Mouse (Mus musculus) Patski (cell line): Measurements from ENCODE around the gene Cacng5. TPM values are rescaled to one million over a fixed set of nuclear protein-coding genes. Genes with fewer than 3 reads are reported as not detected.

Experiments
- ATAC-seq: fragments of 100-300 bp; one replicate; pipeline ENCODE4 v1.8.0; 2021
- CTCF ChIA-PET: fragments of 350-600 bp; sonication (Branson Sonifier 250); formaldehyde crosslinking; loops from one replicate; lab custom pipeline; 2022; ENCODE audit warnings: inconsistent platforms; lab: Charles Lee
- POLR2A ChIA-PET: fragments of 350-600 bp; sonication (Branson Sonifier 250); formaldehyde crosslinking; loops from one replicate; lab custom pipeline; 2022; ENCODE audit warnings: antibody characterized with exemption, inconsistent platforms; lab: Charles Lee
- DNase-seq: peaks from one replicate; pipeline ENCODE4 v3.0.0-alpha.2; 2011; ENCODE audit warnings: low read depth, low spot score
- H3K27me3 ChIP-seq: fragments of 371-371 bp; one replicate; pipeline ENCODE4 v1.5.1; 2021
- CTCF ChIP-seq: fragments of 100-300 bp; IDR thresholded peaks from one replicate; pipeline ENCODE4 v1.5.1; 2021
- in situ Hi-C: fragments of 300-500 bp; cut with MboI; formaldehyde crosslinking; loops from 3 replicates; pipeline ENCODE4 v1.11.1; 2018; ENCODE audit warnings: low pct_unique_long_range_greater_than_20kb, mixed read lengths
- polyA plus RNA-seq: library from polyadenylated mRNA; unstranded; gene quantifications from one replicate; pipeline ENCODE4 v1.2.3, GENCODE M21; 2021

Gene Cacng5
- not detected for polyA plus RNA-seq

GRCm38 (mm10) chr11:107914634-107915226, at the start of gene Cacng5:
Cacng5 (minus strand) TSS chr11:107915055.
- ChIA-PET CTCF (interaction anchor here (1.3 kb wide), 1 partner anchor 10 kb away, joined by 4 read pairs; no protein-coding TSS in a partner anchor), POLR2A (no interaction called here)
- no peak for DNase-seq
- H3K27me3 ChIP-seq: peaks cover 56% of the 10 kb centered on the region
- ATAC-seq: no peak
- in situ Hi-C loops: no loop called here
- no peak for TF ChIP-seq CTCF

GRCm38 (mm10) chr11:107957566-107958350, 42.9 kb upstream of the Cacng5 start:
- no peak for DNase-seq
- no peaks in the 10 kb centered on the region for H3K27me3 ChIP-seq
- no peak for TF ChIP-seq CTCF
- ChIA-PET POLR2A (no interaction called here), CTCF (interaction anchor here (1.0 kb wide), 1 partner anchor 10 kb away, joined by 3 read pairs; no protein-coding TSS in a partner anchor)
- ATAC-seq: no peak
- in situ Hi-C loops: no loop called here

GRCm38 (mm10) chr11:107955191-107956062, 40.6 kb upstream of the Cacng5 start:
- ChIA-PET CTCF (no interaction called here), POLR2A (no interaction called here)
- DNase-seq (no peak), ATAC-seq (no peak)
- TF ChIP-seq CTCF: no peak
- in situ Hi-C loops: no loop called here
- H3K27me3 ChIP-seq: no peaks in the 10 kb centered on the region

GRCm38 (mm10) chr11:107951431-107951830, 36.6 kb upstream of the Cacng5 start:
- in situ Hi-C loops: no loop called here
- no peak for DNase-seq
- ATAC-seq: no peak
- ChIA-PET CTCF (no interaction called here), POLR2A (no interaction called here)
- H3K27me3 ChIP-seq: no peaks in the 10 kb centered on the region
- TF ChIP-seq CTCF: no peak

GRCm38 (mm10) chr11:107950658-107951057, 35.8 kb upstream of the Cacng5 start:
- no peaks in the 10 kb centered on the region for H3K27me3 ChIP-seq
- in situ Hi-C loops: no loop called here
- CTCF ChIA-PET: no interaction called here
- no peak for TF ChIP-seq CTCF
- no peak for DNase-seq
- no peak for ATAC-seq
- POLR2A ChIA-PET: no interaction called here

- no peak for ATAC-seq
- DNase-seq: no peak
- in situ Hi-C loops: no loop called here
- TF ChIP-seq CTCF: no peak
- ChIA-PET POLR2A (no interaction called here), CTCF (no interaction called here)
- no peaks in the 10 kb centered on the region for H3K27me3 ChIP-seq
Observed at GRCm38 (mm10) chr11:107950211-107950610, 35.4 kb upstream of the Cacng5 start.

- H3K27me3 ChIP-seq: no peaks in the 10 kb centered on the region
- TF ChIP-seq CTCF: no peak
- ChIA-PET CTCF (no interaction called here), POLR2A (no interaction called here)
- ATAC-seq (no peak), DNase-seq (no peak)
- in situ Hi-C loops: no loop called here
Observed at GRCm38 (mm10) chr11:107947951-107948350, 33.1 kb upstream of the Cacng5 start.

- CTCF ChIA-PET: no interaction called here
- in situ Hi-C loops: no loop called here
- ATAC-seq (no peak), DNase-seq (no peak)
- no peaks in the 10 kb centered on the region for H3K27me3 ChIP-seq
- POLR2A ChIA-PET: no interaction called here
- no peak for TF ChIP-seq CTCF
Observed at GRCm38 (mm10) chr11:107946823-107947222, 32.0 kb upstream of the Cacng5 start.

GRCm38 (mm10) chr11:107936929-107937328, 22.1 kb upstream of the Cacng5 start:
- no peak for DNase-seq
- ChIA-PET POLR2A (no interaction called here), CTCF (no interaction called here)
- TF ChIP-seq CTCF: no peak
- in situ Hi-C loops: no loop called here
- H3K27me3 ChIP-seq: no peaks in the 10 kb centered on the region
- no peak for ATAC-seq

GRCm38 (mm10) chr11:107931721-107932120, 16.9 kb upstream of the Cacng5 start:
- in situ Hi-C loops: no loop called here
- DNase-seq (no peak), ATAC-seq (no peak)
- CTCF ChIA-PET: no interaction called here
- peaks cover 5% of the 10 kb centered on the region for H3K27me3 ChIP-seq
- TF ChIP-seq CTCF: no peak
- POLR2A ChIA-PET: no interaction called here
